17 mouse cellular contexts compared by ENCODE assay signal in genomic region chr11:95916426-95916825, GRCm38 (mm10). TPM values are rescaled to one million over a fixed set of nuclear protein-coding genes. Genes with fewer than 3 reads are reported as not detected.
"Had no signal": no experiment of that assay in that cellular context is flagged by ENCODE, and none has a peak within 500 bp of the region (broad histone marks: within the 10 kb centered on the region; RNA-seq: fewer than 3 reads in every experiment).

No protein-coding gene starts in this region.

- H3K27ac ChIP-seq: limb, embryonic 13.5 days; liver, embryonic 14.5 days; midbrain, embryonic 10.5 days; midbrain, embryonic 15.5 days had no signal

- ATAC-seq: midbrain, embryonic 15.5 days had no signal

- H3K36me3 ChIP-seq: limb, embryonic 13.5 days; midbrain, embryonic 10.5 days; midbrain, embryonic 15.5 days had no signal

- H3K9ac ChIP-seq: limb, embryonic 13.5 days; liver, embryonic 14.5 days; midbrain, embryonic 15.5 days had no signal

- DNase-seq: kidney, postnatal 14 days; left cerebral cortex, postnatal 4 days; lung, adult 18-20 months; right cerebral cortex, adult 18-20 months; right cerebral cortex, postnatal 25 days; thymus, adult 18-20 months; thymus, postnatal 14 days had no signal

- H3K9me3 ChIP-seq: limb, embryonic 13.5 days; midbrain, embryonic 10.5 days; midbrain, embryonic 15.5 days had no signal

RNA-seq across cellular contexts. Expression of gene B4galnt2, which starts 1.7 kb away (rescaled TPM):
- total RNA-seq: layer of hippocampus, adult 8-10 months; layer of hippocampus, postnatal 14 days; left cerebral cortex, adult 18-20 months; left cerebral cortex, postnatal 10 days; left cerebral cortex, postnatal 4 days had no signal
- polyA plus RNA-seq: liver, adult 2 months; midbrain, embryonic 15.5 days; neural tube, embryonic 14.5 days had no signal
